Mouse (Mus musculus) limb, embryonic 11.5 days (tissue): Measurements from ENCODE around the gene Matn4. TPM values are rescaled to one million over a fixed set of nuclear protein-coding genes. Genes with fewer than 3 reads are reported as not detected.

Source experiments
- microRNA-seq: library from miRNA; unstranded; fragments of <30 nt; microRNA quantifications from one replicate; pipeline ENCODE4, GENCODE M21; 2016
- polyA plus RNA-seq: library from polyadenylated mRNA; unstranded; fragments of >200 nt; fragmentation: Nextera tagmentation; extraction: Ambion mirVana; gene quantifications from 2 replicates; pipeline ENCODE4 v1.2.1, GENCODE M21; 2014

Matn4 gene
- polyA plus RNA-seq, 1 experiment from 2014 or later, result 3.6 TPM

Small RNA genes within 50 kb of the gene (microRNA-seq; reads per million reads assigned to microRNA genes)
- gene Mir7678, result not detected

Other genes starting within 250 kb of the Matn4 start
- gene Kcns1, start 234.0 kb downstream of the Matn4 start, polyA plus RNA-seq, result 0.40 and 0.43 TPM in 2 replicates
- not detected in 2 replicates for gene Wfdc5, start 222.4 kb downstream of the Matn4 start, polyA plus RNA-seq
- gene Wfdc12, start 214.6 kb downstream of the Matn4 start, polyA plus RNA-seq, result not detected in 2 replicates
- not detected in 2 replicates for gene Wfdc15a, start 205.0 kb downstream of the Matn4 start, polyA plus RNA-seq
- gene Wfdc15b, start 183.5 kb downstream of the Matn4 start, polyA plus RNA-seq, result not detected in 2 replicates
- gene Svs2, start 166.7 kb downstream of the Matn4 start, polyA plus RNA-seq, result not detected in 2 replicates
- not detected in 2 replicates for gene Svs3b, start 148.5 kb downstream of the Matn4 start, polyA plus RNA-seq
- gene Svs4, start 126.7 kb downstream of the Matn4 start, polyA plus RNA-seq, result not detected in 2 replicates
- not detected in 2 replicates for gene Svs3a, start 115.9 kb downstream of the Matn4 start, polyA plus RNA-seq
- gene Svs6, start 88.4 kb downstream of the Matn4 start, polyA plus RNA-seq, result not detected in 2 replicates
- not detected in 2 replicates for gene Svs5, start 72.4 kb downstream of the Matn4 start, polyA plus RNA-seq
- gene Slpi, start 16.1 kb downstream of the Matn4 start, polyA plus RNA-seq, result 0.43 and 0.76 TPM in 2 replicates
- gene Rbpjl, start 2.0 kb downstream of the Matn4 start, polyA plus RNA-seq, result 0.04 and 0.16 TPM in 2 replicates
- gene Sdc4, start 38.7 kb upstream of the Matn4 start, polyA plus RNA-seq, result 22.6 and 23.6 TPM in 2 replicates
- gene Sys1, start 51.8 kb upstream of the Matn4 start, polyA plus RNA-seq, result 52.6 and 53.6 TPM in 2 replicates
- gene Gm20458, start 55.8 kb upstream of the Matn4 start, polyA plus RNA-seq, result 2.8 and 3.6 TPM in 2 replicates
- gene Trp53tg5, start 68.6 kb upstream of the Matn4 start, polyA plus RNA-seq, result not detected in 2 replicates
- gene Dbndd2, start 80.9 kb upstream of the Matn4 start, polyA plus RNA-seq, result 0.38 and 1.3 TPM in 2 replicates
- 40.4 and 42.2 TPM in 2 replicates for gene Pigt, start 92.4 kb upstream of the Matn4 start, polyA plus RNA-seq
- 38.7 and 38.9 TPM in 2 replicates for gene Wfdc2, start 157.3 kb upstream of the Matn4 start, polyA plus RNA-seq
- not detected in 2 replicates for gene Spint3, start 168.3 kb upstream of the Matn4 start, polyA plus RNA-seq
- not detected in 2 replicates for gene Wfdc6a, start 180.3 kb upstream of the Matn4 start, polyA plus RNA-seq
- not detected in 2 replicates for gene Eppin, start 188.4 kb upstream of the Matn4 start, polyA plus RNA-seq
- gene Wfdc6b, start 208.4 kb upstream of the Matn4 start, polyA plus RNA-seq, result not detected in 2 replicates
- not detected in 2 replicates for gene Wfdc8, start 208.5 kb upstream of the Matn4 start, polyA plus RNA-seq
- not detected in 2 replicates for gene Wfdc16, start 233.6 kb upstream of the Matn4 start, polyA plus RNA-seq